Mouse (Mus musculus) c-Kit-positive CD71-negative TER-119-negative erythroid progenitor cells, embryonic 14.5 days (primary cell): ENCODE measurements at regions not wholly inside any gene's neighbourhood (a gene's known extent, or its start where the extent isn't known, plus 50 kb on each side); places are given as distances from the start of the nearest gene placed in this dataset.

Experiments used
- DNase-seq: peaks from one replicate; pipeline ENCODE4 v3.0.0-alpha.2; 2013; ENCODE audit warnings: low read depth

DNA sequence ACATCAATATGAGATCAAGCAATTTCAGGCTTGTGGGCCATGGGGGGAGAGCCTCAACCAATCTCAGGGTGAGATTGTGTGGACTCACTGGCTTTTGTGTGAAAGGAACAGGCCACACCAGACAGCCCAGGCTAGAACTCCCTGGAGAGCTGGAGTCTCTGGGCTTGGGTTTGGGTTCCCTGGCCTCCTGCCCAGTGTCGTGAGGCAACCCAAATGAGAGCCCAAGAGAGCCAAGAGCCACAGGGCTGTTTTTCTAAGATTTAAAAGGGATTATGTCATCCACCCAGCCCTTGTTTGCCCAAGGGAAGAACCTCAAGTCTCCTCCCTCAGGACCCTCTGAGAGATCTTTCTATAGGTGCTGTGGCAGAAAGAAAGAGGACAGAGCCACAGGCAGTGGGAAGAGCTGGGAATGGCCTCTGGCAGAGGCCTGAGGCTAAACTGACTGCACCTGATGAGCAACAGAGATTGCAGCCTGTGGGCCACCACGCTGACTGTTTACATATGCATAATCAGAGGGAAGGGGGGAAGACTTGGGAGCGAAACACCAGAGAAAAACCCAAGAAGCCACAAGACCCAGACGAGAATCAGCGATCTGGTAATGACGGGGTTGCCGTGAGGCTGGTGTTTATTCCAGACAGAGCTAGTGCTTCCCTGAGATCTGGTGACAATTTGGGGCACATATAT lies 92.1 kb downstream of the Bcl2l11 start:
- DNase-seq, result no peak

DNA sequence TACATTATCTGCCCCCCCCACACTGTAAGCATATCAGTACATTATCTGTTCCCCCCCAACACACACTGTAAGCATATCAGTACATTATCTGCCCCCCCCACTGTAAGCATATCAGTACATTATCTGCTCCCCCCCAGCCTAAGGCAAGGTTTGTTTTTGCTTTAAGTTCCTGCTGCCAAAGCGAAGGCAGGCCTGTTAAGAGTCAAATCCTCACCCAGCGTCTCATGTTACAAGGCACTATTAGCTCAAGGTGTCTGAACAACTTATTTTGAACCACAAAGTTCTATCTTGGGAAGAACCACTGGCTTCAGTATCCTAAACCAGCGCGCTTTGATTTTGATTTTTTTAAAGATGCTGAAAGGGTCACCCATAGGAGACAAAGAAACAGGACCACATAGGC lies 93.1 kb downstream of the Bcl2l11 start:
- no peak for DNase-seq

GRCm38 (mm10) chr2:128221055-128221454 lies 95.2 kb downstream of the Bcl2l11 start:
- DNase-seq, result no peak

GRCm38 (mm10) chr2:128221657-128222056 lies 95.8 kb downstream of the Bcl2l11 start:
- no peak for DNase-seq

DNA sequence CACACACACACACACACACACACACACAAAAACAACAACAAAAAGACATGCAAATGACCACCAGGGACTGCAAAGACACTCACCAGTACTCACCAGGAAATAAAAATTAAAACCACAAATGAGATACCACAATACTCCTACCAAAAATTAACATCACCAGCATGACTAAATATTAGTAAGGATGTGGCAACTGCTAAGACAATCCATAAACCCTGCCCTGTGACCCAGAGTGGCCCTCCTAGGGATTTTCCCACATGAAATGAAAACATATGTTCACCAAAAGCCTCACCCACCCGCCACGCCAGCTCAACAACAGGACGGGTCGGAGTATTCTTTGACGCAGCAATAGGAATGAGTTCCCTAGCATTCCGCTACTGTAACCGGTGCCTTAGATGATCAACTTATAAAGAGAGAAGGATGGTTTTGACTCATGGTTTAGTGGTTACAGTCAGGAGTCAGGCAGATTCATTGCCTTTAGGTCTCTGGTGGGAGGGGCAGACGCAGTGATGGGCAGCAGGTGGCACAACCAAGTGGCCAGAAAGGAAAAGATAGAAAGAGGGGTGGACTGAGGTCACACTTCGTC lies 100.7 kb downstream of the Bcl2l11 start:
- no peak for DNase-seq

- DNase-seq, result no peak
Measured at GRCm38 (mm10) chr2:128229730-128230129, 103.9 kb downstream of the Bcl2l11 start.

- no peak for DNase-seq
Measured at GRCm38 (mm10) chr2:128230921-128231320, 105.1 kb downstream of the Bcl2l11 start.

DNA sequence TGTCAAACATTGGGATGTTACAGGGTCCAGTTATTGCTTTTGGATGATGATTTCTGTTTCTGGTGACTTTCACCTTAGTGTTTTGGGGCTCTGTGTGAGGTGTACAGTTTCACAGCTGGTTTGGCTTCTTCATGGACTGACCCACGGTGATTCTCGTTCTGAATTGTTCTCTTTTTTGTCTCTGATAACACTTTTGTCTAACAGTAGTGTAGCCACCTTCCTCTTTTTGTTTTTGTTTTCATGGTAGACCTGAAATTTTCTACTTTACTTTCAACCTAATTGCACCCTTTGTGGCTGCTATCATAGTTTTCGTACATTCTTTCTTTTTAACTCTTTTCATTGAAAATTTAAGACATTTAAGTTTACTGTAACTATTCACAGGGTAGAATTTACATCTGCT lies 105.5 kb downstream of the Bcl2l11 start:
- DNase-seq, result no peak

DNA sequence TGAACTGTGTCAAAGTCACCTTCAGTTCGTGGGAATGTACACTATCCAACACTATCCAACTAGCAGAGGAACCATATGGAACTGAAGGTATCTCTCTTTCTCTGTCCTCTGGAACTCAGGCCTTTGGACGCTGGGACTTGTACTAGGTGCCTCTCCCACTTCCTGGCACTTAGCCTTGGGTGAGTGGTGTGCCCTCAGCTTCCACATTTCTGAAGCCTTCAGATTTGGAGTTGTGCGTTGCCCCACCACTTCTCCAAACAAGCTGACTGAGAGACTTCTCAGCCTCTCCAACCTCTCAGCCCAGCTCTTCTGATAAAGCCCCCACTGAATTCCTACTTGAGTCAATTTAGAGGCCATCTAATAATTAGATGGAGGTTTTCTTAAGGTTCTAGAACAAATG lies 106.2 kb downstream of the Bcl2l11 start:
- no peak for DNase-seq

GRCm38 (mm10) chr2:128235127-128235526 lies 109.3 kb downstream of the Bcl2l11 start:
- DNase-seq, result no peak

GRCm38 (mm10) chr2:128239451-128239850 lies 113.6 kb downstream of the Bcl2l11 start:
- DNase-seq, result no peak

- no peak for DNase-seq
Measured at GRCm38 (mm10) chr2:128240054-128240453, 114.2 kb downstream of the Bcl2l11 start.

- DNase-seq, result no peak
Measured at GRCm38 (mm10) chr2:128240536-128241279, 114.9 kb downstream of the Bcl2l11 start.

DNA sequence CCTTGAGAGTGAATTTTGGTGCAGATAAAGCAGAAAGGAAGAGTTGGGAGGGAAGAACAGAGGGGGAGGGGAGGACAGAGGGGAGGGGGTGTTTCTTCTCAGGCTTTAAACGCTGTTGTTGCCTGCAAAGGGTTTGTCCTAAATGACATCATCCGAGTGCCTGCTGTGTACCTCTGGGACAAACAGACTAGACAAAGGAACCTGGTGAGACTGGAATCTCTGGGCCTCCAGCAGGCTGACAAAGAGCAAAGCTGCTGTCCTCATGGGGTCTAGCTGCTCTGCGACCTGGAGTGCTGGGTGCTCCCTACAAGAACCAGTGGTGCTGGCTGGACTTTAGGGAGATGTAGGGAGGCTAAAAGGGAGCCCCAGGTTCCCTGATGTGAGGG lies 115.4 kb downstream of the Bcl2l11 start:
- no peak for DNase-seq

DNA sequence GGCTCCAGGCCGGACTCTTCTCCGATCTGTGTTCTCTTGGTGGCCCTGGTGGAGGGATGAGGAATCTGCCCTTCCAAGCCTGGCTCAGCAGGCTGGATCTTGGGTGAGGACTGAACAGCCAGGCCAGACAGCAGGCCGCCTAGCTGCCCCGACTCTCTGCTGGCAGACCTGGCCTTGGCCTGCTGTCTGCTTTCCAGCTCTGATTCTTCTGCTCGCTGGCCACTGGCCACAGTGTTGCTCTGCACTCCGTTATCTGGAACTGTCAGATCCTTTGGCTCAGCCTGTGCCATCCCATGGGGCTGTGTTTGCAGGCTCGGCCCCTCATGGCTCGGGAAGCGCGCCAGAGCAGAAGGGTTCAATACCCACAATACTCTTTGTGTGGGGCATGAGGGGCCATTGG lies 119.7 kb downstream of the Bcl2l11 start:
- DNase-seq, result no peak

GRCm38 (mm10) chr2:128247967-128248366 lies 122.1 kb downstream of the Bcl2l11 start:
- DNase-seq, result no peak

- no peak for DNase-seq
Measured at GRCm38 (mm10) chr2:128249188-128249587, 123.3 kb downstream of the Bcl2l11 start.

DNA sequence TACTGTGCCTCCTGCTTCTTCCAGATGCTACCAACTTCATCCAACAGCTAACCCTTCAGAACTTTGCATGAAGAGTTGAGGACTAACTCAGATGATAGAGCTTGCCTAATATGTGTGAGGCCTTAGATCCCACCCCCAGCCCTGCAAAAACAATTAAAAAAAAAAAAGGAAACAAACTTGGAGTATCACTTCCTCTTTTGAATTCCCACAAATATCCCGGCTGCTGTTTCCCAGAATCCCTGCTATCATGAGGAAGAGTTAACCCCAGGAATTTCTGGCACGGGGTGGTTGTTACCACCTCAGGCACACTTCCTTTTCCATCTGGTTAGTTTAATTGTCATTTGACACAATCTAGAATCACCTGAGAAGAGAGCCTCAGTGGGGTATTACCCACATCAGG lies 123.8 kb downstream of the Bcl2l11 start:
- DNase-seq, result no peak

DNA sequence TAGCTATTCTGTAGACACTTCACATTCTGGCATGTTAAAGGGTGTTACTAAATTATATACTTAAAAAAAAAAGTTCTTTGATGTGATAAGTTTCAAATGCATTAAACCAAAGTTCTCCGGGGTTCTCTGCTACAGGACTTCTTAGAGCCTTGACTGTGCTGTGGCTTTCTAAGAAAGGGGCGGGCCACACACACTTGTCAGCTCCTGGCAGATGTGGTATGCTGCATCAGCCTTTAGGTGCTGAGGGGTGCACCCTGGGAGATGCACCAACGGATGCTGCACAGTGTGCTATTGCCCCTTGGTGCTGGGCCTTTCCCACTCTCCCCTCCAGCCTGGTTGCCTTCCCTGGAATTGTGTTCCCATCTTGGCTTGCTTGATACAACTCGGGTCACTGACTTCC lies 125.0 kb downstream of the Bcl2l11 start:
- DNase-seq, result no peak

DNA sequence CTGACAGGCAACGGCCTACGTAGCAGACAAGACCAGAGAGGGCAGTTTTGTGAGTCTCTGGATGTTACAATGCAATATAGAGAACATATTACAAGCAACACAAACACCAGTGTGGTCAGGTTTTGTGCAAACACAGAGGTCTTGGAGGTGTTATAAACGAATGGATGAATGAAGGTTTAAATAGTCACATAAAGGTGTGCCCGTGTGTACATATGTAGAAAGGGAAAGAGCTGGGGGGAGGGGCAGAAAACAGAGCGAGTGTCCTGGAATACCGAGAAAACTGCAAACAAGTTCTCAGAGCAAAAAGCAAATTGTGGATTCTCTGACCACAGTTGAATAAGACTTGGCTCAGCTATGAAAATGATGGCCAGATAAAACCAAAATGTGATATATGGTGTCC lies 130.8 kb downstream of the Bcl2l11 start:
- no peak for DNase-seq

GRCm38 (mm10) chr2:128257262-128257661 lies 131.4 kb downstream of the Bcl2l11 start:
- no peak for DNase-seq

GRCm38 (mm10) chr2:128263880-128264279 lies 138.0 kb downstream of the Bcl2l11 start:
- no peak for DNase-seq
